Mouse (Mus musculus): ENCODE data around the gene Mast3. TPM values are rescaled to one million over a fixed set of nuclear protein-coding genes. Genes with fewer than 3 reads are reported as not detected.
A peak's percentile ranks its signal among the peaks of the same experiment; 100 is the strongest.

Mast3 gene
- total and polyA plus RNA-seq, 2 experiments from 2014 or later: 24.0 to 33.2 TPM

DNA sequence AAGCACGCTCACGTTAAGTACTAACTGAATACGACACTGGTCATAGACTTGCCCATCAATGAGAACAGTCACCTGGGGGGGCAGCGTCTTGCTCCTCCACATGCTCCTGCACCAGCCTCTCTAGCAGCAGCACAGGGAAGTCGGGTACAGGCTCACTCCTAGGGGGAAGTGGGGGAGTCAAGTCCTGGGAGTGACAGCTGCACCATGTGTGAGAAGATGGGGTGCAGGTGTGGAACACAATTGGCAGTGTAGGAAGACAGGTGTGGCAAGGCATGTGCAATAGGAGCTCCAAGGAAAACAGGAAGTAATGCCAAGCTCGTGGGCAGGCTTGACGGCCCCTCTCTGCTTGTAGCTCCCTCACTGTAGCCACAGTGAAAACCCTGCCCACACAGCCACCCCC is 33.6 kb downstream of the Mast3 start:
- Histone ChIP-seq H3K36me3 (ENCODE audit: insufficient read depth, low read length) (peaks cover 67% of the 10 kb centered on the region), H3K4me3 (ENCODE audit: low read depth, low read length) (no peak overlapping the region), H3K4me1 (ENCODE audit: insufficient read depth, low read length) (peaks cover 12% of the 10 kb centered on the region), H3K27me3 (ENCODE audit: insufficient read depth, low read length) (no peaks in the 10 kb centered on the region), H3K9me3 (ENCODE audit: low read length) (no peaks in the 10 kb centered on the region), H3K4me2 (ENCODE audit: low read depth, low read length, poor library complexity, severe bottlenecking) (no peak overlapping the region), H3K9ac (replicated peaks; ENCODE audit: low read length, poor library complexity, severe bottlenecking) (no peak overlapping the region), H3K27ac (ENCODE audit: low read depth, low read length) (no peak overlapping the region)
- no peak for TF ChIP-seq CTCF (IDR thresholded peaks at IDR 0.05)
- 89% methylated on average over 7 of the region's 7 CpGs for WGBS
- ATAC-seq (ENCODE audit: low FRiP score) (no peak), DNase-seq (ENCODE audit: low spot score) (no peak)

DNA sequence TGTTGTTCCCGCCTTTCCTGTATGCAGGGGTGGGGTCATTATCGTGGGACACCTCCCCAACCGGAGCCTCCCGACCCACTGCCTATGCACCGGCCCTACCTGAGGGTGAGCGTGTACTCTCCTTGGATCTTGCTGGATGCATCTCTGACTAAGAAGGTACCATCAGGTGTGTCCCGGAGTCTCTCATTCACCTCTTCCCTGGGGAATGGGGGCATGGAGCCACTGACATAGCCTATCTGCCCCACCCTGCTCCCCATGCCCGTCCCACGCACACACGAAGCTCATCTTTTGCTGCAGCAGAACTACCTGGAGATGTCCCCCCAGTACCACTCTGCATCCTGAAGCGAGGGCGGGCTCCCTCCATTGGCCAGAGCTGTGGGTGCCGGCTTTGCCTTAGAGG is 34.1 kb downstream of the Mast3 start:
- Histone ChIP-seq H3K9me3 (ENCODE audit: low read length) (no peaks in the 10 kb centered on the region), H3K4me1 (ENCODE audit: insufficient read depth, low read length) (peaks cover 11% of the 10 kb centered on the region), H3K36me3 (ENCODE audit: insufficient read depth, low read length) (peaks cover 67% of the 10 kb centered on the region), H3K4me3 (ENCODE audit: low read depth, low read length) (no peak overlapping the region), H3K27me3 (ENCODE audit: insufficient read depth, low read length) (0 out of 2 replicates have a peak, but pooled peaks cover 4% of the 10 kb centered on the region), H3K4me2 (ENCODE audit: low read depth, low read length, poor library complexity, severe bottlenecking) (no peak overlapping the region), H3K9ac (replicated peaks; ENCODE audit: low read length, poor library complexity, severe bottlenecking) (no peak overlapping the region), H3K27ac (ENCODE audit: low read depth, low read length) (no peak overlapping the region)
- no peak for TF ChIP-seq CTCF (IDR thresholded peaks at IDR 0.05)
- 95% methylated on average over 13 of the region's 13 CpGs for WGBS
- no peak for ATAC-seq (ENCODE audit: low FRiP score)
- DNase-seq (ENCODE audit: low spot score): no peak

- 76% methylated on average over 12 of the region's 12 CpGs for WGBS
- no peak for TF ChIP-seq CTCF (IDR thresholded peaks at IDR 0.05)
- no peaks in the 10 kb centered on the region for H3K9me3 ChIP-seq (ENCODE audit: low read length)
- peaks cover 64% of the 10 kb centered on the region for H3K36me3 ChIP-seq (ENCODE audit: insufficient read depth, low read length)
- peaks cover 5% of the 10 kb centered on the region for H3K4me1 ChIP-seq (ENCODE audit: insufficient read depth, low read length)
- DNase-seq (ENCODE audit: low spot score): no peak
- 0 out of 2 replicates have a peak, but pooled peaks cover 4% of the 10 kb centered on the region for H3K27me3 ChIP-seq (ENCODE audit: insufficient read depth, low read length)
- no peak overlapping the region for H3K9ac ChIP-seq (replicated peaks; ENCODE audit: low read length, poor library complexity, severe bottlenecking)
- no peak for ATAC-seq (ENCODE audit: low FRiP score)
- H3K4me3 ChIP-seq (ENCODE audit: low read depth, low read length): no peak overlapping the region
- no peak overlapping the region for H3K4me2 ChIP-seq (ENCODE audit: low read depth, low read length, poor library complexity, severe bottlenecking)
- H3K27ac ChIP-seq (ENCODE audit: low read depth, low read length): no peak overlapping the region
Observed at GRCm38 (mm10) chr8:70769858-70770257, 35.0 kb downstream of the Mast3 start.

DNA sequence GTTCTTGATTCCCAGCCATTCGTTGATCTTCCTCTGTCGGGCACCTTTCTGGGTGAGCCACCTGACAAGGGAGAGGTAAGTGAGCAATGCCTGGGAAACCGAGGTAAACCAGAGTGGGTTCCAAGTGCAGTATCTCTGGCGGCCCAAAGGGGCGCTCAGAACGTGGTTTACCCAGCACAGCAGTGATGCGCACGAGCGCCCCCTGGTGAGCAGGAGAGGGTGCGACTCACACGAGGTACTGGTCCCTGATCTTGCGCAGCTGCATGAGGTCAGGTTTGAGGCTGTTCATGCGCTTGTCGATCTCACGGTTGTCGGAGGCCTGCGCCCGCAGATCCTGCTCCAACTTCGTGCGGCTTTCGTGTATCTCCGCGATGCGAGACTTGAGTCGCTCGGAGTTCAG is 35.5 kb downstream of the Mast3 start:
- Histone ChIP-seq H3K27me3 (ENCODE audit: insufficient read depth, low read length) (0 out of 2 replicates have a peak, but pooled peaks cover 4% of the 10 kb centered on the region), H3K4me1 (ENCODE audit: insufficient read depth, low read length) (peaks cover 3% of the 10 kb centered on the region), H3K27ac (ENCODE audit: low read depth, low read length) (no peak overlapping the region), H3K4me2 (ENCODE audit: low read depth, low read length, poor library complexity, severe bottlenecking) (no peak overlapping the region), H3K9ac (replicated peaks; ENCODE audit: low read length, poor library complexity, severe bottlenecking) (no peak overlapping the region), H3K9me3 (ENCODE audit: low read length) (no peaks in the 10 kb centered on the region), H3K4me3 (ENCODE audit: low read depth, low read length) (no peak overlapping the region), H3K36me3 (ENCODE audit: insufficient read depth, low read length) (peaks cover 62% of the 10 kb centered on the region)
- 7% methylated on average over 26 of the region's 26 CpGs for WGBS
- DNase-seq (ENCODE audit: low spot score) (peak; percentile 96), ATAC-seq (ENCODE audit: low FRiP score) (peak; percentile 79)
- TF ChIP-seq CTCF (IDR thresholded peaks at IDR 0.05): peak; percentile 100

DNA sequence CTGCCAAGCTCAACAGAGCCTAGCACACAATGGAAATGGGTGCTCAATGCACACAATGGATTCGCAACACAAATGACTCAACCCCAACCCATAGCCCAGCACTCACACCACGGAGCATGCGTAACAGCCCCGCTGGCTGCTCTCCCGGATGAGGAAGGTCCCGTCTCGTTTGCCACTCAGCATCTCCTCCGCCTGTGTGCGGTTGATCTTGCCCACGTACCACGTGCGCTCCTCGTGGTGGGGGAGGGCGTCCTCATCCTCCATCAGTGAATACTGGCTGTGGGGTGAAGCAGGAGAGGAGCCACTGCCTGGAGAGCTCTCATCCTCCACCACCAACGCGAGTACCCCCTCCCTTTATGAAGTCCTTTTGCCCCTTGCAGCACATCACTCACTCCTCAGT is 35.9 kb downstream of the Mast3 start:
- WGBS: 82% methylated on average over 16 of the region's 16 CpGs
- ATAC-seq (ENCODE audit: low FRiP score) (peak; percentile 2; the same call in 1 of the 2 replicates), DNase-seq (ENCODE audit: low spot score) (no peak)
- H3K4me3 ChIP-seq (ENCODE audit: low read depth, low read length): no peak overlapping the region
- peaks cover 60% of the 10 kb centered on the region for H3K36me3 ChIP-seq (ENCODE audit: insufficient read depth, low read length)
- H3K9me3 ChIP-seq (ENCODE audit: low read length): no peaks in the 10 kb centered on the region
- H3K4me2 ChIP-seq (ENCODE audit: low read depth, low read length, poor library complexity, severe bottlenecking): no peak overlapping the region
- no peak overlapping the region for H3K9ac ChIP-seq (replicated peaks; ENCODE audit: low read length, poor library complexity, severe bottlenecking)
- H3K27ac ChIP-seq (ENCODE audit: low read depth, low read length): no peak overlapping the region
- no peaks in the 10 kb centered on the region; the same call in 1 of the 2 replicates for H3K4me1 ChIP-seq (ENCODE audit: insufficient read depth, low read length)
- H3K27me3 ChIP-seq (ENCODE audit: insufficient read depth, low read length): 0 out of 2 replicates have a peak, but pooled peaks cover 4% of the 10 kb centered on the region
- TF ChIP-seq CTCF (IDR thresholded peaks at IDR 0.05): no peak

GRCm38 (mm10) chr8:70768231-70768776 is 36.5 kb downstream of the Mast3 start:
- DNase-seq (ENCODE audit: low spot score) (no peak), ATAC-seq (ENCODE audit: low FRiP score) (no peak)
- H3K9ac ChIP-seq (replicated peaks; ENCODE audit: low read length, poor library complexity, severe bottlenecking): no peak overlapping the region
- H3K36me3 ChIP-seq (ENCODE audit: insufficient read depth, low read length): peaks cover 58% of the 10 kb centered on the region
- TF ChIP-seq CTCF (IDR thresholded peaks at IDR 0.05): no peak
- no peak overlapping the region for H3K27ac ChIP-seq (ENCODE audit: low read depth, low read length)
- H3K9me3 ChIP-seq (ENCODE audit: low read length): no peaks in the 10 kb centered on the region
- no peaks in the 10 kb centered on the region; the same call in 1 of the 2 replicates for H3K4me1 ChIP-seq (ENCODE audit: insufficient read depth, low read length)
- 0 out of 2 replicates have a peak, but pooled peaks cover 4% of the 10 kb centered on the region for H3K27me3 ChIP-seq (ENCODE audit: insufficient read depth, low read length)
- H3K4me2 ChIP-seq (ENCODE audit: low read depth, low read length, poor library complexity, severe bottlenecking): no peak overlapping the region
- no peak overlapping the region for H3K4me3 ChIP-seq (ENCODE audit: low read depth, low read length)
- 95% methylated on average over 32 of the region's 32 CpGs for WGBS
